Mouse (Mus musculus): ENCODE measurements around the gene Stx17. TPM values are rescaled to one million over a fixed set of nuclear protein-coding genes. Genes with fewer than 3 reads are reported as not detected.

The Stx17 gene
- polyA plus RNA-seq, 1 experiment, result 7.5 TPM

DNA sequence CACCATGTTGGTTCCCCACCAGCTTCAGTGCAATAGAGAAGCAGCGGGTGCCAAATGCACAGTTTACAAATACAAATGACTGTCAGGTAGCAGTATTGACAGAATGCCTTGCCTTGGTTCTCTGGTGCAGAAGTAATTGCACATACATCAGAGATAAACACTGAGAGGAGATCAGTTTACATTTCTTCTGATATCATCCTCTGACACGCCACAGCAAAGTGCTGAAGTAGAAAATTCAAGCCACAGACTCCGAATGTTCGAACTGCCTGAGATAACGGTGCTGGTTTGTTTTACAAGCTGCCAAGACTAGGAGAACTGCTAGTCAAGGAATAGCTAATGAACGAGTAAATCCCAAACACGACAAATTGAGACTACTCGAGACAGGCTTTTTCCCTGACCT, 73.7 kb downstream of the Stx17 start:
- H3K9me3 ChIP-seq (replicated peaks; ENCODE audit: control insufficient read depth, insufficient read depth, low read length, poor library complexity, severe bottlenecking), result no peaks in the 10 kb centered on the region

GRCm38 (mm10) chr4:48203564-48203963, 78.8 kb downstream of the Stx17 start:
- TF ChIP-seq POLR2A (IDR thresholded peaks at IDR 0.05; ENCODE audit: insufficient read depth, low read length), result no peak
- no peak for TF ChIP-seq CTCF (IDR thresholded peaks at IDR 0.05; ENCODE audit: low read depth, low read length)
- no peak for TF ChIP-seq EP300 (IDR thresholded peaks at IDR 0.05; ENCODE audit: insufficient read depth, low read depth, low read length)
- H3K4me3 ChIP-seq (ENCODE audit: low read depth, low read length), result no peak overlapping the region
- H3K9me3 ChIP-seq (replicated peaks; ENCODE audit: control insufficient read depth, insufficient read depth, low read length, poor library complexity, severe bottlenecking), result no peaks in the 10 kb centered on the region
- no peak overlapping the region for H3K27ac ChIP-seq (ENCODE audit: insufficient read depth, low read length)
- no peaks in the 10 kb centered on the region for H3K27me3 ChIP-seq (ENCODE audit: control insufficient read depth, insufficient read depth, low read length, poor library complexity, severe bottlenecking)
- no peaks in the 10 kb centered on the region for H3K4me1 ChIP-seq (ENCODE audit: control insufficient read depth, insufficient read depth, low read length)
- peaks cover 3% of the 10 kb centered on the region; the same call in 1 of the 2 replicates for H3K36me3 ChIP-seq (ENCODE audit: control insufficient read depth, insufficient read depth, low read length, poor library complexity, severe bottlenecking)
- H3K9ac ChIP-seq (ENCODE audit: low read depth, poor library complexity, severe bottlenecking), result no peak overlapping the region

More for the DNA sequence above, 73.7 kb downstream of the Stx17 start:
- H3K9ac ChIP-seq (ENCODE audit: low read depth, poor library complexity, severe bottlenecking), result no peak overlapping the region
- H3K27me3 ChIP-seq (ENCODE audit: control insufficient read depth, insufficient read depth, low read length, poor library complexity, severe bottlenecking), result no peaks in the 10 kb centered on the region
- 0 out of 2 replicates have a peak, but pooled peaks cover 3% of the 10 kb centered on the region for H3K36me3 ChIP-seq (ENCODE audit: control insufficient read depth, insufficient read depth, low read length, poor library complexity, severe bottlenecking)
- H3K27ac ChIP-seq (ENCODE audit: insufficient read depth, low read length), result no peak overlapping the region
- no peak for TF ChIP-seq CTCF (IDR thresholded peaks at IDR 0.05; ENCODE audit: low read depth, low read length)
- no peak for TF ChIP-seq EP300 (IDR thresholded peaks at IDR 0.05; ENCODE audit: insufficient read depth, low read depth, low read length)
- TF ChIP-seq POLR2A (IDR thresholded peaks at IDR 0.05; ENCODE audit: insufficient read depth, low read length), result no peak
- no peak overlapping the region for H3K4me3 ChIP-seq (ENCODE audit: low read depth, low read length)
- no peaks in the 10 kb centered on the region for H3K4me1 ChIP-seq (ENCODE audit: control insufficient read depth, insufficient read depth, low read length)

GRCm38 (mm10) chr4:48225173-48225572, 100.5 kb downstream of the Stx17 start:
- Histone ChIP-seq H3K36me3 (ENCODE audit: control insufficient read depth, insufficient read depth, low read length, poor library complexity, severe bottlenecking) (no peaks in the 10 kb centered on the region), H3K4me3 (ENCODE audit: low read depth, low read length) (no peak overlapping the region), H3K9me3 (replicated peaks; ENCODE audit: control insufficient read depth, insufficient read depth, low read length, poor library complexity, severe bottlenecking) (no peaks in the 10 kb centered on the region), H3K4me1 (ENCODE audit: control insufficient read depth, insufficient read depth, low read length) (no peaks in the 10 kb centered on the region), H3K9ac (ENCODE audit: low read depth, poor library complexity, severe bottlenecking) (no peak overlapping the region), H3K27ac (ENCODE audit: insufficient read depth, low read length) (no peak overlapping the region), H3K27me3 (ENCODE audit: control insufficient read depth, insufficient read depth, low read length, poor library complexity, severe bottlenecking) (no peaks in the 10 kb centered on the region)
- TF ChIP-seq EP300 (IDR thresholded peaks at IDR 0.05; ENCODE audit: insufficient read depth, low read depth, low read length) (no peak), CTCF (IDR thresholded peaks at IDR 0.05; ENCODE audit: low read depth, low read length) (peak; percentile 82)

DNA sequence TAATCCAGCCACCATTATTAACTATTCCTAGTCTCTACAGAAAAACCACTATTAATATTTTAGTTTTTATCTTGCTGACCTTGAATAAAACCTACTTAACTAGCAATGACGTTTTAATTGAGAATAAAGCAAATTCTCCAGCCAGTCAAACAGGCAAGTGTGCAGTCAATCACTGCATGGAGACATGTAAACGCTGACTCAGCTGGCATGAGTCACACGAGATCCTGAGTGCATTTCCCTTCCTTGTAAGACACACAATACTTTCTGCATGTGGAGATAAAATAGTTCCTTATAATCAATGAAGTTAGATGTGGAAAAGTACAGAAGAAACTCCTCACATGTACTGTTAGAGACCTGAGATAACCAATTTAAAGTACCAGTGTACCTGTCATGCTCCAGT, 100.9 kb downstream of the Stx17 start:
- no peaks in the 10 kb centered on the region for H3K9me3 ChIP-seq (replicated peaks; ENCODE audit: control insufficient read depth, insufficient read depth, low read length, poor library complexity, severe bottlenecking)
- no peak overlapping the region for H3K9ac ChIP-seq (ENCODE audit: low read depth, poor library complexity, severe bottlenecking)
- H3K27me3 ChIP-seq (ENCODE audit: control insufficient read depth, insufficient read depth, low read length, poor library complexity, severe bottlenecking), result no peaks in the 10 kb centered on the region
- no peak overlapping the region for H3K27ac ChIP-seq (ENCODE audit: insufficient read depth, low read length)
- no peaks in the 10 kb centered on the region for H3K4me1 ChIP-seq (ENCODE audit: control insufficient read depth, insufficient read depth, low read length)
- TF ChIP-seq POLR2A (IDR thresholded peaks at IDR 0.05; ENCODE audit: insufficient read depth, low read length) (no peak), EP300 (IDR thresholded peaks at IDR 0.05; ENCODE audit: insufficient read depth, low read depth, low read length) (no peak), CTCF (IDR thresholded peaks at IDR 0.05; ENCODE audit: low read depth, low read length) (no peak)
- no peak overlapping the region for H3K4me3 ChIP-seq (ENCODE audit: low read depth, low read length)
- H3K36me3 ChIP-seq (ENCODE audit: control insufficient read depth, insufficient read depth, low read length, poor library complexity, severe bottlenecking), result no peaks in the 10 kb centered on the region

GRCm38 (mm10) chr4:48226800-48227199, 102.1 kb downstream of the Stx17 start:
- Histone ChIP-seq H3K36me3 (ENCODE audit: control insufficient read depth, insufficient read depth, low read length, poor library complexity, severe bottlenecking) (no peaks in the 10 kb centered on the region), H3K4me3 (ENCODE audit: low read depth, low read length) (no peak overlapping the region), H3K9me3 (replicated peaks; ENCODE audit: control insufficient read depth, insufficient read depth, low read length, poor library complexity, severe bottlenecking) (no peaks in the 10 kb centered on the region), H3K9ac (ENCODE audit: low read depth, poor library complexity, severe bottlenecking) (no peak overlapping the region), H3K4me1 (ENCODE audit: control insufficient read depth, insufficient read depth, low read length) (no peaks in the 10 kb centered on the region), H3K27ac (ENCODE audit: insufficient read depth, low read length) (no peak overlapping the region), H3K27me3 (ENCODE audit: control insufficient read depth, insufficient read depth, low read length, poor library complexity, severe bottlenecking) (no peaks in the 10 kb centered on the region)
- TF ChIP-seq POLR2A (IDR thresholded peaks at IDR 0.05; ENCODE audit: insufficient read depth, low read length) (no peak), CTCF (IDR thresholded peaks at IDR 0.05; ENCODE audit: low read depth, low read length) (no peak), EP300 (IDR thresholded peaks at IDR 0.05; ENCODE audit: insufficient read depth, low read depth, low read length) (no peak)

Other genes with a start within 250 kb of the Stx17 start
- gene Nr4a3, start 79.8 kb upstream of the Stx17 start, polyA plus RNA-seq (2011; ENCODE audit: insufficient read depth, insufficient read length, low read depth, missing spikeins), result 0.33 TPM in 1 of 2 replicates, not detected in the other
- 52.5 and 67.6 TPM in 2 replicates for gene Erp44, start 154.6 kb downstream of the Stx17 start, polyA plus RNA-seq (2011; ENCODE audit: insufficient read depth, insufficient read length, low read depth, missing spikeins)
- gene Invs, start 154.8 kb downstream of the Stx17 start, polyA plus RNA-seq (2011; ENCODE audit: insufficient read depth, insufficient read length, low read depth, missing spikeins), result 2.5 and 4.1 TPM in 2 replicates